Mouse (Mus musculus) kidney, adult 2 months (tissue): Measurements from ENCODE around the gene Cpd.

ENCODE experiments used
- CTCF ChIP-seq: fragments of 200-500 bp; conservative IDR thresholded peaks from 2 replicates; pipeline ENCODE4 v1.5.1; 2011; ENCODE audit warnings: low read depth, mild to moderate bottlenecking, control low read depth, low read length, moderate library complexity, mixed read lengths; ENCODE audit not compliant: insufficient read depth, insufficient read length
- POLR2A ChIP-seq: fragments of 200-500 bp; IDR thresholded peaks from one replicate; pipeline ENCODE4 v1.6.1; 2011; ENCODE audit warnings: low read depth, low read length, control low read depth

DNA sequence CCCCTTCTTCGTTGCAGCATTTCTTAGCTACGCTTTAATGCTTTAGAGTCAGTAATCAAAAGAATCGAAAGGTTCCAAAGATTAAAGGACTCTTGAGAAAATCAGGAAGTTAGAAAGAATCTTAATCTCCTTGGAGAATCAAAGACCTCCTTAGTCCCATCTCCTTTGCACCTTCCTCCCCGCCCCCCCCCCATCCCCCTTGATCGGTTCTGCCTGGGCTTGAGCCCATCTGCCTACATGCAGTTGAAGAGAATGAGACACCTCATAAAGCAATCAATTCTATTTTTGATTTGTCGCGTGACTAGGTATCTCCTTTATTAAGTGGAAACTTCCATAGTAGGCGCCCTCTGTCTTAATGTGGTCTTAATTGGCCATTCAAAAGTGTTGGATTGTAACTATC, 536 bp upstream of the Cpd start:
- TF ChIP-seq CTCF (no peak), POLR2A (no peak)
